Mouse (Mus musculus): ENCODE data around the gene Dnajc11. TPM values are rescaled to one million over a fixed set of nuclear protein-coding genes. Genes with fewer than 3 reads are reported as not detected.
A peak's percentile ranks its signal among the peaks of the same experiment; 100 is the strongest.

Gene Dnajc11
- polyA plus RNA-seq (2016; fragmentation: Nextera tagmentation; extraction: Ambion mirVana) = 78.2 and 86.6 TPM in 2 replicates

GRCm38 (mm10) chr4:151933505-151934214, at the start of gene Dnajc11:
TSS of gene Dnajc11 (plus strand) at chr4:151933691.
- peaks cover 12% of the 10 kb centered on the region; the same call in 1 of the 2 replicates for H3K4me1 ChIP-seq
- peak within 1 kb of the TSS; percentile 100 for H3K4me3 ChIP-seq
- no peak within 1 kb of the TSS for H3K27ac ChIP-seq
- peak; percentile 80 for ATAC-seq (ENCODE audit: insufficient number of reproducible peaks, insufficient read depth, low FRiP score, low TSS enrichment)
- WGBS = under 1% methylated on average over 75 of the region's 83 CpGs
- H3K27me3 ChIP-seq = no peaks in the 10 kb centered on the region
- H3K9me3 ChIP-seq = no peaks in the 10 kb centered on the region
- no peaks in the 10 kb centered on the region for H3K36me3 ChIP-seq
- H3K4me2 ChIP-seq (replicated peaks) = peak within 1 kb of the TSS; percentile 95
- H3K9ac ChIP-seq = peak within 1 kb of the TSS; percentile 94

- Histone ChIP-seq H3K9ac (no peak overlapping the region), H3K36me3 (no peaks in the 10 kb centered on the region), H3K27ac (no peak overlapping the region), H3K27me3 (no peaks in the 10 kb centered on the region; the same call in 1 of the 2 replicates), H3K4me2 (replicated peaks) (no peak overlapping the region), H3K9me3 (no peaks in the 10 kb centered on the region), H3K4me1 (no peaks in the 10 kb centered on the region), H3K4me3 (no peak overlapping the region)
- ATAC-seq (ENCODE audit: insufficient number of reproducible peaks, insufficient read depth, low FRiP score, low TSS enrichment) = no peak
- 80% methylated on average over 6 of the region's 6 CpGs for WGBS
Measured at GRCm38 (mm10) chr4:151893241-151893640, 40.2 kb upstream of the Dnajc11 start.

- Histone ChIP-seq H3K36me3 (no peaks in the 10 kb centered on the region), H3K27me3 (no peaks in the 10 kb centered on the region; the same call in 1 of the 2 replicates), H3K4me2 (replicated peaks) (no peak overlapping the region), H3K4me3 (no peak overlapping the region), H3K4me1 (no peaks in the 10 kb centered on the region), H3K27ac (no peak overlapping the region), H3K9ac (no peak overlapping the region), H3K9me3 (no peaks in the 10 kb centered on the region)
- 91% methylated on average over 12 of the region's 12 CpGs for WGBS
- no peak for ATAC-seq (ENCODE audit: insufficient number of reproducible peaks, insufficient read depth, low FRiP score, low TSS enrichment)
Measured at GRCm38 (mm10) chr4:151894926-151895325, 38.6 kb upstream of the Dnajc11 start.

- 86% methylated on average over 7 of the region's 7 CpGs for WGBS
- H3K27ac ChIP-seq = no peak overlapping the region
Measured at GRCm38 (mm10) chr4:151895624-151896023, 37.9 kb upstream of the Dnajc11 start.

GRCm38 (mm10) chr4:151897069-151897617, 36.3 kb upstream of the Dnajc11 start:
- Histone ChIP-seq H3K4me1 (no peaks in the 10 kb centered on the region), H3K27ac (no peak overlapping the region), H3K9ac (no peak overlapping the region), H3K36me3 (no peaks in the 10 kb centered on the region), H3K4me2 (replicated peaks) (no peak overlapping the region), H3K4me3 (no peak overlapping the region), H3K27me3 (no peaks in the 10 kb centered on the region), H3K9me3 (no peaks in the 10 kb centered on the region)
- WGBS = 54% methylated on average over 9 of the region's 9 CpGs
- no peak; the same call in 1 of the 2 replicates for ATAC-seq (ENCODE audit: insufficient number of reproducible peaks, insufficient read depth, low FRiP score, low TSS enrichment)

More at GRCm38 (mm10) chr4:151895624-151896023, 37.9 kb upstream of the Dnajc11 start:
- no peaks in the 10 kb centered on the region for H3K36me3 ChIP-seq
- no peak overlapping the region for H3K4me2 ChIP-seq (replicated peaks)
- H3K9ac ChIP-seq = no peak overlapping the region
- H3K27me3 ChIP-seq = no peaks in the 10 kb centered on the region; the same call in 1 of the 2 replicates
- ATAC-seq (ENCODE audit: insufficient number of reproducible peaks, insufficient read depth, low FRiP score, low TSS enrichment) = no peak
- H3K4me1 ChIP-seq = no peaks in the 10 kb centered on the region
- no peak overlapping the region for H3K4me3 ChIP-seq
- no peaks in the 10 kb centered on the region for H3K9me3 ChIP-seq

- no peak for ATAC-seq (ENCODE audit: insufficient number of reproducible peaks, insufficient read depth, low FRiP score, low TSS enrichment)
- Histone ChIP-seq H3K36me3 (no peaks in the 10 kb centered on the region), H3K9me3 (no peaks in the 10 kb centered on the region), H3K27me3 (peaks cover 4% of the 10 kb centered on the region; the same call in 1 of the 2 replicates), H3K4me3 (no peak overlapping the region), H3K4me1 (no peaks in the 10 kb centered on the region), H3K27ac (no peak overlapping the region), H3K9ac (no peak overlapping the region), H3K4me2 (replicated peaks) (no peak overlapping the region)
- 44% methylated on average over 13 of the region's 13 CpGs for WGBS
Measured at GRCm38 (mm10) chr4:151898600-151899245, 34.8 kb upstream of the Dnajc11 start.

- whole genome bisulfite sequencing = 63% methylated on average over 11 of the region's 11 CpGs
- Histone ChIP-seq H3K27me3 (peaks cover 4% of the 10 kb centered on the region; the same call in 1 of the 2 replicates), H3K4me3 (no peak overlapping the region), H3K36me3 (no peaks in the 10 kb centered on the region), H3K4me1 (no peaks in the 10 kb centered on the region), H3K9ac (no peak overlapping the region), H3K27ac (no peak overlapping the region), H3K9me3 (no peaks in the 10 kb centered on the region), H3K4me2 (replicated peaks) (no peak overlapping the region)
- ATAC-seq (ENCODE audit: insufficient number of reproducible peaks, insufficient read depth, low FRiP score, low TSS enrichment) = no peak
Measured at GRCm38 (mm10) chr4:151899707-151900384, 33.6 kb upstream of the Dnajc11 start.

GRCm38 (mm10) chr4:151900735-151901134, 32.8 kb upstream of the Dnajc11 start:
- H3K9ac ChIP-seq = no peak overlapping the region
- H3K4me3 ChIP-seq = no peak overlapping the region
- no peak for ATAC-seq (ENCODE audit: insufficient number of reproducible peaks, insufficient read depth, low FRiP score, low TSS enrichment)
- no peak overlapping the region for H3K27ac ChIP-seq
- H3K27me3 ChIP-seq = peaks cover 4% of the 10 kb centered on the region; the same call in 1 of the 2 replicates
- no peaks in the 10 kb centered on the region for H3K36me3 ChIP-seq
- H3K4me1 ChIP-seq = no peaks in the 10 kb centered on the region
- WGBS = 82% methylated on average over 6 of the region's 6 CpGs
- no peaks in the 10 kb centered on the region for H3K9me3 ChIP-seq
- no peak overlapping the region for H3K4me2 ChIP-seq (replicated peaks)

- Histone ChIP-seq H3K27me3 (peaks cover 4% of the 10 kb centered on the region; the same call in 1 of the 2 replicates), H3K27ac (no peak overlapping the region), H3K4me3 (no peak overlapping the region), H3K9me3 (no peaks in the 10 kb centered on the region), H3K9ac (no peak overlapping the region), H3K4me2 (replicated peaks) (no peak overlapping the region), H3K4me1 (no peaks in the 10 kb centered on the region), H3K36me3 (no peaks in the 10 kb centered on the region)
- 61% methylated on average over 11 of the region's 11 CpGs for WGBS
- no peak for ATAC-seq (ENCODE audit: insufficient number of reproducible peaks, insufficient read depth, low FRiP score, low TSS enrichment)
Measured at GRCm38 (mm10) chr4:151901422-151901821, 32.1 kb upstream of the Dnajc11 start.

- Histone ChIP-seq H3K9ac (no peak overlapping the region), H3K9me3 (no peaks in the 10 kb centered on the region), H3K4me2 (replicated peaks) (no peak overlapping the region), H3K27me3 (peaks cover 6% of the 10 kb centered on the region; the same call in 1 of the 2 replicates), H3K4me3 (no peak overlapping the region), H3K4me1 (no peaks in the 10 kb centered on the region), H3K27ac (no peak overlapping the region), H3K36me3 (no peaks in the 10 kb centered on the region)
- ATAC-seq (ENCODE audit: insufficient number of reproducible peaks, insufficient read depth, low FRiP score, low TSS enrichment) = no peak
- WGBS = 83% methylated on average over 17 of the region's 17 CpGs
Measured at GRCm38 (mm10) chr4:151902046-151902688, 31.3 kb upstream of the Dnajc11 start.

GRCm38 (mm10) chr4:151902689-151903241, 30.7 kb upstream of the Dnajc11 start:
- Histone ChIP-seq H3K27me3 (peaks cover 9% of the 10 kb centered on the region; the same call in 1 of the 2 replicates), H3K36me3 (no peaks in the 10 kb centered on the region), H3K4me1 (no peaks in the 10 kb centered on the region), H3K9ac (no peak overlapping the region), H3K4me3 (no peak overlapping the region), H3K4me2 (replicated peaks) (no peak overlapping the region), H3K27ac (no peak overlapping the region), H3K9me3 (no peaks in the 10 kb centered on the region)
- no peak for ATAC-seq (ENCODE audit: insufficient number of reproducible peaks, insufficient read depth, low FRiP score, low TSS enrichment)
- WGBS = 61% methylated on average over 14 of the region's 14 CpGs
